Mouse (Mus musculus) thymus, postnatal 36 days (tissue): Measurements from ENCODE around the gene Chrnb2.

Source experiments
- DNase-seq, 2 experiments: peaks; one replicate each; pipeline ENCODE4 v3.0.0; 2022; ENCODE audit warnings: mixed read lengths in 2 of 2

Gene Chrnb2

DNA sequence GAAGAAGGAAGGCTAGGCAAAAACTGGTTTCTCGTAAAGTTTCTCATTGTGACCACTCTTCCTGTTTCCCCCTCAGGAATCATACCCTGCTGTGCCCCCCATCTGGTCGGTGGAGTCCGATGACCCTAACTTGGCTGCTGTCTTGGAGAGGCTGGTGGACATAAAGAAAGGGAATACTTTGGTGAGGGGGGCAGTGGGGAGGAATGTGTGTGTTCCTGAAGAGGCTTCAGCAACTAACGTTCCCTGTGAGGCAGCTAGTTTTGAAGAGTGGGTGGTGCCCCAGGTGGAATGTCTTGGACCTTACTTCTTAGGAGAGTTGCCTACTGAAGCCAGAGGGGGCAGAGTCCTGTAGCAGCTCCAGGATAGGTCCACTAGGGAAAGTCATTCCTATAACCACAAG, 11.6 kb upstream of the Chrnb2 start:
- DNase-seq = no peak

DNA sequence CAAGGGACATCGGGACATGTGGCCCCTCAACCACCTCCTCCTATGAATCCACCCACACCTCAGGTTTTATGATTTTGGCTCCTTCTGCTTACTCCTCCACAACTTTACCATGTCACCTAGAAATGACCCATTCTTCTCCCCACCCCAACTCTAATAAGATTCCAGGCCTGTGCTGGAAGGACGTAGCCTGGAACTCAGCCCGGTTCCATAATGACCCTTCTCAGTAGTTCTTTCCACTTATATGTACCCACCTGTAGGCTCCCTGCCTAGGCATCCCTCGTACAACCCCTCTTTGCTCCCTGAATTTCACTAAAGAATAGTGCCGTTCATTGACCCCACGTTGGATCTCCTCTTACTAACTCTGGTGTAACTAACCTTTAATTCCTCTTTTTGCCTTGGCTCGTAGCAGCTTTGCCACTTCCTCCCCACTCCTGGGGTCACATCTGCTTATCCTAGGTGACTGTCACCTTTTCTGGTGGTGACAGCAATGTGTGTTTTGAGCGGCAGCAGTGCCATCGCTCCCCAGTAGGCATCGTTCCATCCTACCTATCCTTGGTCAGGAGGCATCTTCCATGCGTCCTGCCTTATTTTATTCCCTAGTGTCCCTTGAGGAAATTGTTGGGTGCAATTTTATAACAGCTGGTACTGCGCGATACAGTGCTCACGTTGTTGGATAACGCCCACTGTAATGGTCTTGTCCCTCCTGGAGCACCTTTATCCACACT, 10.0 kb upstream of the Chrnb2 start:
- DNase-seq = peak in 1 of 2 experiments; percentile 15

DNA sequence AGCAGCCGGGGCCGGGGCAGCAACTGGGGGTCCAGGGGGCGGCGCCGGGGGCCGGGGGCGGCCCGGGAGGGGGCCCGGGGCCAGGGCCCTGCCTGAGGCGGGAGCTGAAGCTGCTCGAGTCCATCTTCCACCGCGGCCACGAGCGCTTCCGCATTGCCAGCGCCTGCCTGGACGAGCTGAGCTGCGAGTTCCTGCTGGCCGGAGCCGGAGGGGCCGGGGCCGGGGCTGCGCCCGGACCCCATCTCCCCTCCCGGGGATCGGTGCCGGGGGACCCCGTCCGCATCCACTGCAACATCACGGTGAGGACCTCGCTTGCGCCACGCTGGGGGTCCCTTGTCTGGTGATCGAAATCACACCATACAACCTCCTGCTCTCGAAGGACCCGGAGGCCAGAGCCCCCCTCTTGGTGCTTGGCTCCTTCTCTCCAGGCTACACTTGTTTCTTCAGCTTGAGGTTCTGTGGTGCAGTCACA, 9.3 kb upstream of the Chrnb2 start:
- peak; percentile 47 to 74 for DNase-seq

DNA sequence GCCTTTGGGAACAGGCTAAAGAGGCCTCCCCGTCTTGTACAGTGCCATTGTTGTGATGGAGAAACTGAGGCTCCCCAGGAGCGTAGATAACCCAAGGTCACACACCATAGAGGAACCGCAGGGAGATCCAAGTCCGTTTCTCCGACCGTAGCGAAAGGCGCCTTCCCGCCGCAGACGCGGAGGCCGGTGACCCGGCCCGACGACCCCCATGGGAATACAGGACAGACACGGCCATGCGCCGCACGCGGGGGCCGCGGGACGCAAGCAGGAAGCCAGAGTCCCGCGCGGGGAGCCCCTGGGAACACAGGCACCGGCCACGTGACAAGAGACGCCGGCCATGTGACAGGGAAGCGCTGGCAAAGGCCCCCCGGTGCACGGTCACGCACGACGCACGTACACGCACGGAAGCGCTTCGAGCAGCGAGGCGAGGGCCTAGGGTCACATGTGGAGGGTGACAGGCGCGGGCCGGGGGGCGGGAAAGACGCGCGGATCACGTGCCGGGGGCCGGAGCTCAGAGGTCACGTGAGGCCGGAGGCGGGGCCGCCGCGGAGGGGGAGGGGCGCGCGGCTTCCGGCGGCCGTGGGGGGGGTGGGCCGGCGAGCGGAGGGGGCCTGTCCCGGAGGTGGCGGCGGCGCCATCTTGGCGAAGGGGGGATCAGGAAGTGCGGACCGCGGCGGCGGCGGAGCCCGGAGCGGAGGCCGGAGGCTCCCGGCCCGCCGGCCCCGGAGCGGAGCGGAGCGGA, 8.7 kb upstream of the Chrnb2 start, which contains the start of gene Ube2q1:
TSS of gene Ube2q1 (plus strand) at position 649 of the 742 bp plus-strand sequence.
- peak; percentile 95 to 97 for DNase-seq

DNA sequence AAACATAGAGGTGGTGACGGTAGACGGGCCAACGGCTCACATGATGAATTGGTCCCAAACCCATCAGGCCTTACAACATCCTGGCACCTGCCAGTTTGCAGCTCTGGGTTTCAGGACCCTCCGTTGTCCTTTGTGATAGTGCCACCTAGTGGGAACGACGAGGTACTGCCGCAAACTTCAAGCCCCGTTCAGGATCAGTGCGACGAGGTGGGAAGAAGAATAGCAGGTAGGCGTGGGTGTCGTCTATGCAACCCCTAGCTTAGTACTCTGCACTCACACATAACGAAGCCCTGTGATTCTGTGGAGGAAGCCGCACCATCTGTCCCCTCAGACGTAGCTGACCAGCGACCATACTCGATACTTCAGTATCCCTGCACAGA, 8.1 kb upstream of the Chrnb2 start:
- DNase-seq = peak; percentile 85 to 88

DNA sequence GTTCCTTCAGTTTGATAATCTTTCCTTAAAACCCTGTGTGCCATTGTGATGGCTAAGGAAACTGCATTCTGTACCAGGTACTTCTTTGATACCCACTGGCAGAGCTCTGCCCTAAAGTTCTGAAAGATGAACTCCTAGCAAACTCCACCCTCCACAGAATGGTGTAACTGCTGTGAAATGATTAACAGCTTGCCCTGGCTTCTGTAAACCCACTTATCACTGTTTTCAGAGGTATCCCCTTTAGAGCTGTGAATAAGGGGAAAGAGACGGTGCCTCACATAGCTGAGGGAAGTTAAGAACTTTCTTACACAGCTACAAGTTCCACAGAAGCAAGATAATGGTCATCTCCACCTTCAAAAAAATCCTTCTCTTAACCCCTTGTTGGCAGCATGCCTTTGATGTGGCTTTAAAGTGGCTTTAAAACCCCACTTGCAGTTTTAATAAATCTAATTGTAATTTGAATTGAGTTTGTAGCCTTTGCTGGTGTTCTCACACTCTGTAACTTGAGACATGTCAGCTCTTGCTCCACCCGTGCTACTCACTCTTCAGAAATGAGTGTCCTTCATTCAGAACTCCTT, 6.1 kb upstream of the Chrnb2 start:
- no peak for DNase-seq

DNA sequence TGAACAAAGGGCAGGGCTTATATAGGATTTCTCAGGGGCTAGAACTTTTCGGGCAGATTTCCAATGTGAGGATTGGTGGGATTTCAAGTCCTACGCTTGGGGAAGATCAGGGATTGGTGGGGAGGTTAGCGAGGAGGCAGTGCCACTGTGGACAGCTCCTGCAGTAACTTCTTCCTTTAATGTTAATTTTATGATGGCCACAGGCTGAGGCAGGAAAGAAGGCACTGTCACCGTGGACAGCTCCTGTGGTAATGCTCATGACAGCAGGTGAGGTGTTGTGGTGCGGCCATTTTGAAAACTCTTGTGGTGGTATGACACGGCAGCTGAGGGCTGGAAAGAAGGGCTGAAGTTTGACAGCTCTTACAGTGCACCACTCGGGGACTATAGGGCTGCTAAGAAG, 5.2 kb upstream of the Chrnb2 start:
- no peak for DNase-seq

DNA sequence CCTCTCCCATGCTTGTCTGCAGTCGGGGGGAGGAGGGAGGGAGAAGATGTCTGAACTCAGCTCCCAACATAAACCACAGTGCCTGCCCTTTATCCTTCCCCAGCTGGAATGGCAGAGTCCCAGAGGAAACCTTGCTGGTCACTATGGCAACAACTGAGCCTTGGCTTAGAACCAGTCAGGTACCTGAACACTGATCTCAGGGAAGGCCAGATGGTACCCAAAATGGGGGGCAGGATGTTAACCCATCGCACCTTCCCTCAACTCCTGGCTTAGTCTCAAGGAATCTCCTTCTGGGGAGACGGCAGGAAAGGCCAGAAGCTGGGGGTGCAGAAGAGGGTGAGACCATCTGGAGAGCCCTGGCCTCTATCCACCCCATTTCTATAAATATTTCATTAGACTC, 4.6 kb downstream of the Chrnb2 start:
- no peak for DNase-seq

DNA sequence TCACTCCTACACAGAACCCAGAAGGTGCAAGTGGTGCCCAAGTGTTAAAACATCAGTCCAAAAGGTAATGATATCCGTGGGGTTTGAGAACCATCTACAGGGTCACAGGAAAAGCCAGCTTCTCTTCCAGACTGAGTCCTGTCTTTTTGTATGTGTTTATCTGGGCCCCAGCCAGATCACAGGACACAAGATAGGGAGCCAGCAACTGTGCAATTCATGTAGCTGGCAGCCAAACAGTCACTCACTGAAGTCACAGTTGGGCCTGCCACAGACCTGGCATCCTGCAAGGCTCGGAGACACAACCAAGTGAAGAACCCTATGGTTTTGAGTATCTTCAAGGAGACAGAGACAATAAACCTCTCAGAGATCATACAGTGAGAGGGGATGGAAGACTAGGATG, 6.6 kb downstream of the Chrnb2 start:
- DNase-seq = no peak

DNA sequence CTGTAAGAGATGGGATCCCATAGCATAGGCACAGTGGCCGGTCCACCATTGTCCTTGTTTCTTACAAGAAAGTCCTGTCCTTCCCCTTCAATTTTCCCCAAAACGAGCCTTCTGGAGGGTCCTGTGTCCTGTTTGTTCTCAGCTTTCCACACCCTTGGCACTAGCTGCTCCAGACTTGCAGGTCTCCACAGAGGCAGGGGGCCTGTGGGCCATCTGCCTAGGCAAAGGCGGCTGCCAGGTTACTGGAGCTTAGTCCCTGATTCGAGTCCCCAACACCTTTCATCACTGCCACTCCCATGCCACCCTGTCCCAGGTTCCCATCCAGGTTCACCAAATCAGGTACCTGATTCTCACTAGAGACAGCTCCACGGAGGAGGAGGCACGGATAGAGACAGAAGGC, 9.1 kb downstream of the Chrnb2 start:
- DNase-seq = no peak

DNA sequence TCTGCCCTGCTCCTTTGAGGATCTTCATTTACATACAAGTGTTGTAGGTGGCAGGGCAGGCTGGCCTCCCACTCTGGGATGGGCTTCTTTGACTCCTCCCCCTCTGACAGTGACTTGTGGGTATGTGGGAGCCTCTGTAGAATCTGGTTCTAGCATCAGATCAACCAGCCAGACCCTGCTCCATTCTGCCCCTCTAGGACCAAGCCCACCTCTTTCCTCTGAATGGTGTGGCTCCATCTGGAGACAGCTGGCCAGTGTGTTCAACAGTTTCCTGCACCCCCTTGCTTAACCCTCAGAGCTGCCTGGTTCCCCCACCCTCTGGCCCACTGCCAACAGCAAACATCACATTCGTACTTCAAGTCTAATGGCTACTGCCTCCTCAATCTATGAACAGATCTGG, 12.1 kb downstream of the Chrnb2 start:
- DNase-seq = no peak

DNA sequence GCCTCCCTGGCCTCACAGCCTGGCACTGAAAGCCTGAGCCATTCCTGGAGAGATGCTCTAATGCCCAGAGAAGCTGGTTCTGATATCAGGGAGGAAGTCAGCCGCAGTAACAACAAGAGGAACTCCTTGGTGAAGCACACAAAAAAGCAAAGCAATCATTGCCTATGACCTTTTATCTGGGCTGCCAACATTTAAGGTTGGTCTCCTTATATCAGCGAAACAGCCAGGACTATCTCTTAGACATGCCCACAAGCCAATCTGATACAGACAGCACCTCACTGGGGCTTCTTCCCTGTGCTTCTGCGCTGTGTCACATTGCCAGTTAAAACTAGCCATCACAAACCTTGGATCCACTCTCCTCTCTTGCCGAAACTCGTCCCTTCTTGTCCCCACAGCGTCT, 25.9 kb downstream of the Chrnb2 start:
- DNase-seq = no peak

DNA sequence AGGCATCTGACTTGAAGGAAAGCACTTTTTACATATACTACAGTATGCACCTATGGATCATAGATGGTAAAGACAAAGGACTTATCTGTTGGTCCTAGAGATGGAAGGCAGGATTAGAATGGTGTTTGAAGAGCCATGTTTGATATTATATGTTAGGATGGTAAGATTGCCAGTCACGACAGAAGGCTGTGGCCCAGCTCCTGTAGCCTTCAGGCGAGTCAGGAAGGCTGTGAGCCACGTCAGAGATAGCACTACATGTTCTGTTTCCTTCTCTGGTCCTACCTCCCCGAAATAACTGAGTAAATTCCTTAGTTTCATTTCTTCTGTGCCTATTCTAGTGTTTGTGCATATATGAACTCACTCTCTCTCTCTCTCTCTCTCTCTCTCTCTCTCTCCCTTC, 32.3 kb downstream of the Chrnb2 start:
- DNase-seq = no peak

DNA sequence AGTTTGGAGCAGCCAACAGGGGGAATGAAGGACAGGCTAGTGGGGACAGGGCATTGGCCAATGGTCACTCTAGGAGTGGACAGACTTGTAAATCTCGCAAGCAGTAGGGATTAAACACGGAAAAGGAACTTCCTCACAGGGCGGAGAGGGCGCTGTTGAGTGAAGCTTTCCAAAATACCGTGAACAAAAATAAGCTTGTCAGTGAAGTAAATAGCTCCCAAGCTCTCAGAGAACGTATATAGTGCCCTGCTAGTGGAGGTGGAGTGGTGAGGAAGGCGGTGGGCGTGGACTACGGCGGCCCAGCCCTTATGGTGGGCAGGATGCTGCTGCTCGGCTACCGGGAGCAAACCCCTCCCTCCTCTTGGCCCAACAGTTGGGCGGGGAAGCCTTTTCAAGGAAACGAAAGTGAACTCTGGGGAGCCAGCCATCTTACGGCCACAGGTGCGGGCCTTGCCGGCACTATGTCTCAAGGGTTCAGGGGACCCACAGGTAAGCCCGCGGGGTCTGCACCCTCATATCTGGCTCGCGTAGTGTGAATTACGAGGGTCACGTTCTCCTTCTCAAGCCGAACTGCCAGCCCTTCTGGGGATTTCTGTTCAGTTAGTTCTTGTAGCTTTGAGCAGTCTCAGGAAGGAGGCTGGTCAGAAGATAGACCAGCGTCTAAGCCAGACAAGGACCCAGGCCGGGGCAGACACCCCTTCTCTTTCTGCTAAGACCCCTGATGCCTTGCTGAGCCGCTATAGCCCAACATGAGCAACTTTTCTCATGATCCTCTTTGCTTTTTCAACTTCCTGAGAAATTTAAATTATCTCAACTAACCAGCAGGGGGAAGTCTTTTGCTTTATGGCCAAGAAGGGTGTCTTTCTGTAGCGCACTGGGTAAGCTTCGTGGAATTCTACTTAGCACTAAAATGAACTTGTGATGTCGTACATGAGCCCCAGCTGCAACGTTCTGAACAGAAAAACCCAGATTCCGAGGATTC, 33.8 kb downstream of the Chrnb2 start:
- peak; percentile 89 to 95 for DNase-seq

DNA sequence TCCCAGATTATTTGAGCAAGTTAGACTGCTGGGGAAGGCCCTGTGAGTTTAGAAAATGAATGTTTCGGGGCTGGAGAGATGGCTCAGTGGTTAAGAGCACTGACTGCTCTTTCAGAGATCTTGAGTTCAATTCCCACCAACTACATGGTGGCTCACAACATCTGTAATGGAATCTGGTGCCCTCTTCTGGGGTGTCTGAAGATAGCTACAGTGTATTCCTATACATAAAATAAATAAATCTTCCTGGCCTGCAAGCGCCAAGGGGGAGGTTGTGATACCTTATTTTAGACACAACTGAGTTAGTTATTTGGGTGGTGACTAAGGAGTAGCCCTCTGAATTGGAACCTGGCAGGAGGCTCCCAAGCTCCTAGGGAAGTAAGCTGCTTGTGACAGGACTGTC, 35.6 kb downstream of the Chrnb2 start:
- no peak for DNase-seq

DNA sequence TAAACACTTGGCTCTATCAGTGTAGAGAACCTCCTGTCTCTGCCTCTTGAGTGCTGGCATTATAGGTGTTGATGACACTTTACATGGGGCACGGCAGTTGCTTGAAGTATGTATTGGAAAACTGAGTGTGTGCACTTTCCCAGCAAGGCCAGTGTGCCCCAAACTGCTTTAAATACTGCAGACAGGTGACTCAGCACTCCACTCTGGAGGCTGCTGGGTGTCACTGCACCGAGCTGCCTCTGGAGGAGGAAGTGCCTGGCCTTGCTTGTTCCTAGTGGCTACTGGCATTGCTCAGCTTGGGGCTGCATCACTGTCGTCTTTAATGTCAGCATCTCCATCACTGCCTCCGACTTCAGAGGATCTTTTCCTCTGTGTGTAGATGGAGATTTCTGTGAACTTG, 37.4 kb downstream of the Chrnb2 start:
- DNase-seq = peak; percentile 61 to 64

DNA sequence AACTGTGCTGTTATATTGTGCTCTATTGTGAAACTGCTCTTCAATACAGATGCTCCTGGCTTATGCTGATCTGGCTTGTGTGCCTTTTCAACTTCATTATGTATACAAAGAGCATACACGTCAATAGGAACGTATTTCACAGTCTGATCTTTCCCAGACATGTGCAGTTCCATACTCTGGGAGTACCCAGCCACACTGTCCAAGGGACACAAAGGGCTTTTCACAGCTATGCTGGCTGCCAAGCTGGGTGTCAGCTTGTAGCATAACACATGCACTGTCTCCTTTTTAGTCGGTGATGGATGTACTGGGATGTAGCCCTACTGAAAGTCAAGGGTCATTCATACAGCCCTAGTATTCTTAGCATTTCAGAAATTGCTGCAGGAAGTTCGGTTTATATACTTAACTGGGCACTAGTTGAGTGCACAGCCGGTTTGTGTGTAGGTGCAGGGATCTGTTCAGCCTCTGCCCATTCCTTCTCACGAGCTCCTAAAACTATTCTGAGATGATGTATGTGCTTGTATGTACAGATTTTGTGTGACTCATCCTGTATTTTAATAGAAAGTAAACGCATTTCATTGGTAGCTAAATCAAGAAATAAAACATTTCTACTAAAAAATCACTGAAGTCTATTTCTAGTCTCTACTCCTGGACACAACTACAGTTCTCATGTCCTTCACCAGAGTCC, 40.9 kb downstream of the Chrnb2 start:
- no peak for DNase-seq

DNA sequence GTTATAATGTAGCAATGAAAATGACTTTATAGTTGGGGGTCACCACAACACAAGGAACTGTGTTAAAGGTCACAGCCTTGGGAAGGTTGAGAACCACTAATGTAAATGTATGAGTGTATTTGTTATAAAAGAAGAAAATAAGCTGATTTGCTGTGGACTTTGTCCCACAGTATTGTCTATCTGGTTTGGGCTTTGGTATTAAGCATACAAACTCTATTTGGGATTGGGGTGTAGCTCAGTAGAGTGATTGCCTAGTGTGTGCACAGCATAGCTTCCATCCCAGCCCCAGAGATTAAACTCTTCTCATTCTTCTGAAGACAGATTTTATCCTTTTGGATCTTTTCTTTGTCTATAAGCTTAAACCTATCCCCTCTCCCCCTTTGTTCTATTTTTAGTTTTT, 42.4 kb downstream of the Chrnb2 start:
- no peak for DNase-seq

DNA sequence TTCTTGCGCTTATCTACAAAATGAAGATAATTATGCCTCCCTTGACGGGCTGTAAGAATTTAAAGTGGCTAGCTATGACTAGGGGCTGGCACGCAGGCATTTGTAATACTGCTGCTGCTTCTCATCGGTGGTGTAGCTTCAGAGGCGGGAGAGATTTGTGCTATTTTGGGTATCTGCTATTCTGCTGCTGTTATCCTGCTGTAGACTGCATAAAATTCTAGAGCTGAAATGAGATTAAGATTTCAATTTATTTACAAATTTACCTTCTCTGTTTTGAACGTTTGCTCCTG, 48.5 kb downstream of the Chrnb2 start:
- no peak for DNase-seq

DNA sequence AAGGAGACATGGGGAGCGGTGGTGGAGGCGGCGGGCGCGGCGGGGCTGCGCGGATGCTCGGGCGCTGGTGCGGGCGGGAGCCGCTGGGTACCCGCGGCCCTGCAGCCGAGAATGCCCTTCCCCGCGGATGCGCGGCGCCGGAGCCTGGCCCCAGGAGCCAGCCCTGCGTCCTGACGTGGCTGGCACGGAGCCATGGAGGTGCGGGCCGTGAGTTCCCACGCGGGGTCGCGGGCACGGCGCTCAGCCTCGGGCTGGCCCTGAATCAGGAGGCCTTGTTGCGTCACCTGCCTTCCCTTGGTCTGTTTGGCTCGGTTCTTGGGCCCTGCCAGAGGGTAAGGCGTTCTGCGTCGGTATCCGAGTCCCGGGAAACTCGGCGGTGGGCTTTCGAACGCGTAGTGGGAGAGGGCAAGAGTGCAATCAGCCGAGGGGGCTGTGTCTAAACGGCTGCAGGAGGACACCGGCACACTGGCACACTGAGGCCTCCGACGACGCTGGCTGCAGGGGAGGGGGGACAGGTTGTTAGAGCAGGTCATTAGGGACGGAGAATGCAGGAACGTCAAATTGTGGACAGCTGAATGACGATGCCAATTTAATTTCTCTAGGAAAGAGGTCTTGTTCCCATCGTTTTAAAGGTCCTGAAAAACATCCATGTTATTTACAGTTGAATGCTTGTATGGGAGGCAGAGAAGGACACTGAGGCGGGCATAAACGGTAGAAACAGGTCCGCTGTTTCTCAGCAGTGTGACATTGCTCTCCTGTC, 49.0 kb downstream of the Chrnb2 start:
- DNase-seq = peak in 1 of 2 experiments; percentile 41

DNA sequence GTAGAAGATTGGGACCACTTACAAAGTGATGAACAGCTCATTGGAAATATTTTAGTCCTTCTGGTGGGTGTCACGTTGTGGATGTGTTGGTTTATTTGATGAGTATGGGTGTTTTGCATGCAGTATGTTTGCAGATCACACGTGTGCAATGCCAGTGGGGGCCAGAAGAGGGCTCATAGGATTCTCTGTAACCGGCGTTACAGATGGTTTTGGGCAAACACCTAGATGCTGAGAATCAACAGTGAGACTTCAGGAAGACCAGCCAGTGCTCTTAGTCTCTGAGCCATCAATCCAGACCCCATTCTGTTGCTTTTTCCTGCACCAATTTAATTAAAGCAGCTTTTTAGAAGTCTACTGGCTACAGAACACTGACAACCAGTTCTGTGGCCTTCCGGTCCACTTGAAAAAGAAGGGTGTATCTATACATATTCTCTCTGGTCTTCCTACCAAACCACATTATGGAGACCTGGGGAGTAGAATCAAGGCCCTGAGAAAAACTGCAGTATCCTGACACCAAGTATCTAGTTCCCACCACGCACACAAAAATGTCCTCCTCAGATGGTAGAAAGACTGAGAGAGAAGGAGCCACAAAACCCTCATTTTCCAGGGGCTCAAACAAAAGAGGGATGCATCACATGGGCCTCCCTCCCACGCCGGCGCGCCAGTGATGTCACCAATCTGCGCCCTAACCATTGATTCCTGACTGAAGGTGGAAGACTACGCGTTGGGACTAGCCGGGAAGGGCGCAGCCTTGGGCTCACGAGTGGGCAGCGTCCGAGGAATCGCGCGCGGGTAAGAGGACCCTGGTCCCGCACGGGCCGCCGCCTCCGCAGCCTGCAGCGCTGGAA, 49.8 kb downstream of the Chrnb2 start, which contains the start of gene Adar:
TSS of gene Adar (plus strand) at position 664 of the 848 bp plus-strand sequence.
- peak; percentile 66 for DNase-seq
